Mouse (Mus musculus): ENCODE measurements around the gene Atp6v0e2. TPM values are rescaled to one million over a fixed set of nuclear protein-coding genes. Genes with fewer than 3 reads are reported as not detected.

Atp6v0e2 gene
- 23.3 and 25.7 TPM in 2 replicates for polyA plus RNA-seq (2015; fragmentation: Nextera tagmentation; extraction: Ambion mirVana)

GRCm38 (mm10) chr6:48537105-48537954 lies at the start of gene Atp6v0e2:
Atp6v0e2 (plus strand) TSS chr6:48537615.
- Histone ChIP-seq H3K4me1 (ENCODE audit: control insufficient read depth, insufficient read depth, low read length) (peaks cover 16% of the 10 kb centered on the region; the same call in 1 of the 2 replicates), H3K27ac (ENCODE audit: low read length) (no peak within 1 kb of the TSS), H3K4me3 (replicated peaks; ENCODE audit: low read length) (peak within 1 kb of the TSS; percentile 48), H3K9me3 (replicated peaks; ENCODE audit: control insufficient read depth, low read length) (no peaks in the 10 kb centered on the region), H3K36me3 (ENCODE audit: control insufficient read depth, insufficient read depth, low read length) (no peaks in the 10 kb centered on the region), H3K9ac (ENCODE audit: low read length) (peak within 1 kb of the TSS; percentile 68), H3K4me2 (ENCODE audit: low read depth, low read length) (peak within 1 kb of the TSS; percentile 60), H3K27me3 (ENCODE audit: control insufficient read depth, insufficient read depth, low read length) (no peaks in the 10 kb centered on the region)
- WGBS, result 6% methylated on average over 38 of the region's 38 CpGs
- peak; percentile 85 for ATAC-seq (ENCODE audit: insufficient read depth, low FRiP score)

- H3K9ac ChIP-seq (ENCODE audit: low read length), result peak overlapping the region; percentile 56
- H3K9me3 ChIP-seq (replicated peaks; ENCODE audit: control insufficient read depth, low read length), result no peaks in the 10 kb centered on the region
- WGBS, result 11% methylated on average over 20 of the region's 25 CpGs
- H3K4me2 ChIP-seq (ENCODE audit: low read depth, low read length), result peak overlapping the region; percentile 50
- H3K27me3 ChIP-seq (ENCODE audit: control insufficient read depth, insufficient read depth, low read length), result no peaks in the 10 kb centered on the region
- ATAC-seq (ENCODE audit: insufficient read depth, low FRiP score), result no peak; the same call in 1 of the 2 replicates
- no peak overlapping the region for H3K27ac ChIP-seq (ENCODE audit: low read length)
- H3K4me1 ChIP-seq (ENCODE audit: control insufficient read depth, insufficient read depth, low read length), result 0 out of 2 replicates have a peak, but pooled peaks cover 4% of the 10 kb centered on the region
- H3K36me3 ChIP-seq (ENCODE audit: control insufficient read depth, insufficient read depth, low read length), result no peaks in the 10 kb centered on the region
- H3K4me3 ChIP-seq (replicated peaks; ENCODE audit: low read length), result peak overlapping the region; percentile 29
Measured at GRCm38 (mm10) chr6:48487747-48488725, 49.4 kb upstream of the Atp6v0e2 start.

- no peak overlapping the region for H3K4me2 ChIP-seq (ENCODE audit: low read depth, low read length)
- H3K9ac ChIP-seq (ENCODE audit: low read length), result no peak overlapping the region
- ATAC-seq (ENCODE audit: insufficient read depth, low FRiP score), result no peak
- no peaks in the 10 kb centered on the region for H3K9me3 ChIP-seq (replicated peaks; ENCODE audit: control insufficient read depth, low read length)
- no peak overlapping the region for H3K27ac ChIP-seq (ENCODE audit: low read length)
- no peak overlapping the region for H3K4me3 ChIP-seq (replicated peaks; ENCODE audit: low read length)
- H3K27me3 ChIP-seq (ENCODE audit: control insufficient read depth, insufficient read depth, low read length), result no peaks in the 10 kb centered on the region
- WGBS, result 97% methylated on average over 3 of the region's 3 CpGs
- H3K4me1 ChIP-seq (ENCODE audit: control insufficient read depth, insufficient read depth, low read length), result 0 out of 2 replicates have a peak, but pooled peaks cover 4% of the 10 kb centered on the region
- no peaks in the 10 kb centered on the region for H3K36me3 ChIP-seq (ENCODE audit: control insufficient read depth, insufficient read depth, low read length)
Measured at GRCm38 (mm10) chr6:48489741-48490140, 47.7 kb upstream of the Atp6v0e2 start.

DNA sequence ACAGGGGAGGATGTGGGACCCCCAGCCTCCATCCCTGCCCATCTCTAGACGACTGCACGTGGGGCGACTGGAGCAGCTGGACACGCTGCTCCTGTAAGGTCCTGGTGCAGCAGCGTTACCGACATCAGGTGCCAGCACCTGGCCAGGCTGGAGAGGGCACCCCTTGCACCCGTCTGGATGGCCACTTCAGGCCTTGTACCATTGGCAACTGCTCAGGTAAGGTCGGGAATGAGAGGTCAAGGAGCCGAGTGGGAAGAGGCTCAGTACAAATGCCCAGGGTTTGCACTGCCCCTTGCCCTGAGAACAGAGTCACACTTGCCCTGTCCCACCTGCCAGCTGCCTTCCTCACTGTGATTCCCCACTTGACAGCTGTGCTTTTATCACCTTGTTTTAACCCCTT lies 46.1 kb upstream of the Atp6v0e2 start:
- Histone ChIP-seq H3K4me3 (replicated peaks; ENCODE audit: low read length) (no peak overlapping the region), H3K4me2 (ENCODE audit: low read depth, low read length) (no peak overlapping the region), H3K9ac (ENCODE audit: low read length) (no peak overlapping the region), H3K27me3 (ENCODE audit: control insufficient read depth, insufficient read depth, low read length) (no peaks in the 10 kb centered on the region), H3K9me3 (replicated peaks; ENCODE audit: control insufficient read depth, low read length) (no peaks in the 10 kb centered on the region), H3K27ac (ENCODE audit: low read length) (no peak overlapping the region), H3K36me3 (ENCODE audit: control insufficient read depth, insufficient read depth, low read length) (no peaks in the 10 kb centered on the region), H3K4me1 (ENCODE audit: control insufficient read depth, insufficient read depth, low read length) (0 out of 2 replicates have a peak, but pooled peaks cover 4% of the 10 kb centered on the region)
- no peak for ATAC-seq (ENCODE audit: insufficient read depth, low FRiP score)
- 66% methylated on average over 9 of the region's 9 CpGs for WGBS

DNA sequence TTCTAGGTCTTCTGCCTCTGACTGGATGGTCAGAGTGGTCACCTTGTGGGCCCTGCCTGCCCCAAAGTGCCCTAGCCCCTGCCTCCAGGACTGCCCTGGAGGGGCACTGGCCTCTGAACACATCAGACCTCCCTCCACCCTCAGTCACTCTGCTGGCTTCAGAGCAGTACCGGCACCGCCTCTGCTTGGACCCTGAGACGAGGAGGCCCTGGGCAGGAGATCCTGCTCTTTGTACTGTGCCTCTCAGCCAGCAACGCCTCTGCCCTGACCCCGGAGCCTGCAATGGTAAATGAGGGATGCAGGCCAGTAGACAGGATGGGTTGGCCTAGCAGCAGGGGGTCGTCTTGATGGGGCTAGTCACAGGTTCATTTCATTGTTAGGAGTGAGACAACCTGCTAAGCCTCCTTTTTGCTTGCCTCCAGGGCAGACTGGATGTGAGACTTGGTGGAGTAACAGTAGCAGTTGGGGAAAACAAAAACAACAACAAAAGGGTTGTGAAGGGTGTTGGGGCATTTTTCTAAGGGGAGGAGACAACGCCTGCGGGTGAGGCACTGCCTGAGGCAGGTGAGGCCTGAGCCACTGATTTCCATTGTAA lies 44.2 kb upstream of the Atp6v0e2 start:
- Histone ChIP-seq H3K9me3 (replicated peaks; ENCODE audit: control insufficient read depth, low read length) (no peaks in the 10 kb centered on the region), H3K4me2 (ENCODE audit: low read depth, low read length) (no peak overlapping the region), H3K4me3 (replicated peaks; ENCODE audit: low read length) (no peak overlapping the region), H3K9ac (ENCODE audit: low read length) (no peak overlapping the region), H3K36me3 (ENCODE audit: control insufficient read depth, insufficient read depth, low read length) (no peaks in the 10 kb centered on the region), H3K27me3 (ENCODE audit: control insufficient read depth, insufficient read depth, low read length) (no peaks in the 10 kb centered on the region), H3K4me1 (ENCODE audit: control insufficient read depth, insufficient read depth, low read length) (no peaks in the 10 kb centered on the region), H3K27ac (ENCODE audit: low read length) (no peak overlapping the region)
- WGBS, result 37% methylated on average over 8 of the region's 8 CpGs
- ATAC-seq (ENCODE audit: insufficient read depth, low FRiP score), result no peak

DNA sequence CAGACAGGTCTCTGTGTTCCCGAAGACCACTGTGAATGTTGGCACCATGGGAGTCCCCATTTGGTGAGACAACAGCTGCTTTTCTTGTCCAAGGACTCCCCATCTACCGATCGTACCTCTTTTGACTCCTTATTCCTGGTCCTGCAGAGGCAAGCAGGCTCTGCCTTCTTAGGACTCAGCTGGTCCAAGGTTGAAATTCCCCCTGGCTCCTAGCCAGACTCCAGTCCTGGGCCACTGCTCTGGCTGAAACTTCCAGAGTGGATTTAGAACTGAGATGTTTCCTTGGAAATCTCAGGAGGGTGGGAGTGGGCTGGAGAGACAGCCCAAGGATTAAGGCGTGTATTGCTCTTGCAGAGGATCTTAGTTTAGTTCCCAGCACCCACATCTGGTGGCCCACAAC lies 39.9 kb upstream of the Atp6v0e2 start:
- Histone ChIP-seq H3K36me3 (ENCODE audit: control insufficient read depth, insufficient read depth, low read length) (no peaks in the 10 kb centered on the region), H3K9me3 (replicated peaks; ENCODE audit: control insufficient read depth, low read length) (no peaks in the 10 kb centered on the region), H3K9ac (ENCODE audit: low read length) (no peak overlapping the region), H3K27ac (ENCODE audit: low read length) (no peak overlapping the region), H3K27me3 (ENCODE audit: control insufficient read depth, insufficient read depth, low read length) (no peaks in the 10 kb centered on the region), H3K4me2 (ENCODE audit: low read depth, low read length) (no peak overlapping the region), H3K4me1 (ENCODE audit: control insufficient read depth, insufficient read depth, low read length) (no peaks in the 10 kb centered on the region), H3K4me3 (replicated peaks; ENCODE audit: low read length) (no peak overlapping the region)
- WGBS, result 91% methylated on average over 4 of the region's 4 CpGs
- no peak for ATAC-seq (ENCODE audit: insufficient read depth, low FRiP score)

DNA sequence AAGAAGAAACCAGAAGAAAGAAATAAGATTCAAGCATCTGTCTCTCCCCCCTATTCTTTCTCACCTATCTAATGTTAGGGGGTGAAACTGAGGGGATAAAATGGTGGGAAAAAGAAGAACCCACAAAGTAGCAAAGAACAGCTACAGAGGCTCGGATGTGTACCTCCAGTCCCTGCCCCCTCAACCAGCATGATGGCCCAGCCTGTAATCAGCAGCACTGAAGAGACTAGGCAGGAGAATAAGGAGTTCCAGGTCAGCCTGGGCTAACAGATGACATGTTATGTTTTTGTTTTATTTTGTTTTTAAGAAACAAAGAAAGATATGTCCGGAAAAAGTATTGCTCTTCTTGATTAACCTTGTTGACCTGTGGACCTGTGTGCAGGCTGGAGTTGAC lies 33.6 kb upstream of the Atp6v0e2 start:
- Histone ChIP-seq H3K27ac (ENCODE audit: low read length) (no peak overlapping the region), H3K9me3 (replicated peaks; ENCODE audit: control insufficient read depth, low read length) (no peaks in the 10 kb centered on the region), H3K4me1 (ENCODE audit: control insufficient read depth, insufficient read depth, low read length) (peaks cover 9% of the 10 kb centered on the region), H3K27me3 (ENCODE audit: control insufficient read depth, insufficient read depth, low read length) (no peaks in the 10 kb centered on the region), H3K4me2 (ENCODE audit: low read depth, low read length) (no peak overlapping the region), H3K9ac (ENCODE audit: low read length) (no peak overlapping the region), H3K36me3 (ENCODE audit: control insufficient read depth, insufficient read depth, low read length) (no peaks in the 10 kb centered on the region), H3K4me3 (replicated peaks; ENCODE audit: low read length) (0 out of 2 replicates have a peak overlapping the region, but pooled peaks have one; percentile 79)
- 2% methylated on average over 2 of the region's 2 CpGs for WGBS
- ATAC-seq (ENCODE audit: insufficient read depth, low FRiP score), result peak; percentile 27; the same call in 1 of the 2 replicates

DNA sequence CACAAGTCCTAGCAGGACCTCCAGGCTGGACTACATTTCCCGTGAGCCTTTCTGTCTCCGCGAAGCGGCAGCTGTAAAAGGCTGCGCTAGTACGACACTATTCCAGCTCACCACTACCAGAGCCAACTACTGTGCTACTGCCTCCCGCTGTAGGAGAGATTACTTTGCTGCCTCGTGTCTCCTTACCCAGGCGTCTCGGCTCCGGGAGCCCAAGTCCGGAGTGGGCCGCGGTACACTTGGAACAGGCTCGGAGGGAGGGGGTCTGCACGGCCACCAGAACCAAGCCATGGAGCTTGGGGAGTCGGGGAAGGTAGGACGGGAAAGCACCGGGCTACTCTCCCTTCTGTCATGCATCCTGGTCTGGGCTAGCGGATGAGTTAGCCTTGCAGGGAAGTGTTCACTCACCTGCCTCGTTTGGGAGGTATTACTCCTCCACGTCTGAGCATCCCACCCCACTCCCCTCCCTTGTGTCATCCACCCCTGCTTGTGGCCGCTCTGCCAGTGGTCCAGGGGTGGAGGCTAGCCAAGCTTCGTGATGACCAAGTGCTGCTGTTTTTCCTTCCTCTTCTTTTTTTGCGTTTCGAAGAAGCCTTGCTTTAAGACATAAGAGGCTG lies 33.1 kb upstream of the Atp6v0e2 start:
- ATAC-seq (ENCODE audit: insufficient read depth, low FRiP score), result peak; percentile 94
- Histone ChIP-seq H3K9ac (ENCODE audit: low read length) (peak overlapping the region; percentile 85), H3K4me2 (ENCODE audit: low read depth, low read length) (peak overlapping the region; percentile 79), H3K4me1 (ENCODE audit: control insufficient read depth, insufficient read depth, low read length) (peaks cover 9% of the 10 kb centered on the region), H3K27me3 (ENCODE audit: control insufficient read depth, insufficient read depth, low read length) (no peaks in the 10 kb centered on the region), H3K9me3 (replicated peaks; ENCODE audit: control insufficient read depth, low read length) (no peaks in the 10 kb centered on the region), H3K27ac (ENCODE audit: low read length) (peak overlapping the region; percentile 77; the same call in 1 of the 2 replicates), H3K4me3 (replicated peaks; ENCODE audit: low read length) (peak overlapping the region; percentile 79), H3K36me3 (ENCODE audit: control insufficient read depth, insufficient read depth, low read length) (no peaks in the 10 kb centered on the region)
- under 1% methylated on average over 26 of the region's 26 CpGs for WGBS

Data from stomach, embryonic 16.5 days (tissue).